Mouse (Mus musculus) ovary, adult 10 weeks (tissue): ENCODE measurements around the gene Ms4a7. TPM values are rescaled to one million over a fixed set of nuclear protein-coding genes. Genes with fewer than 3 reads are reported as not detected.

Experiments
- polyA plus RNA-seq: library from polyadenylated mRNA; stranded (reverse); fragments of 350-450 nt; fragmentation: Illumina TruSeq; extraction: RNeasy Lipid Tissue Mini Kit (QIAGEN cat#74804); gene quantifications from one replicate; pipeline ENCODE4 v1.2.3, GENCODE M21; 2014

Gene Ms4a7
- polyA plus RNA-seq: 25.3 TPM

DNA sequence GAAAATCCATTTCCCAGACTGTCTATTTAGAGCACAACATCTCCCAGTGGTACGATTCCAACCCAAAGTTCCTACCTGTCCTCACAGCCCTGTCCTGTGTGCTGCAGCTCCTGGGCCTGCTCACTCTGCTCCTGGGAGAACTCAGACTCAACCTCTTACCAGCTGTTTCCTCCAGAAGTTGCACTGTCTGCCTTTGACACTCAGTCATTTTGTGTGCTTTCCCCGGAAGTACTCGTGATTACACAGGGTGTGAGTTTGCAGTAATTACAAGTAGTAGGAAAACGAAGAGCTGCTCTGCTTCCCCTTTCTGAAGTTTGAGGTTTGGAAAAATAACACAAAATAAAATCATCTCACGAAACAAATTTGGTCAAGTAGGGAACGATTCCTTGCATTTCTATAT, at the start of gene Ms4a7:
TSS of gene Ms4a7 (minus strand) at position 215 of the 400 bp plus-strand sequence.

DNA sequence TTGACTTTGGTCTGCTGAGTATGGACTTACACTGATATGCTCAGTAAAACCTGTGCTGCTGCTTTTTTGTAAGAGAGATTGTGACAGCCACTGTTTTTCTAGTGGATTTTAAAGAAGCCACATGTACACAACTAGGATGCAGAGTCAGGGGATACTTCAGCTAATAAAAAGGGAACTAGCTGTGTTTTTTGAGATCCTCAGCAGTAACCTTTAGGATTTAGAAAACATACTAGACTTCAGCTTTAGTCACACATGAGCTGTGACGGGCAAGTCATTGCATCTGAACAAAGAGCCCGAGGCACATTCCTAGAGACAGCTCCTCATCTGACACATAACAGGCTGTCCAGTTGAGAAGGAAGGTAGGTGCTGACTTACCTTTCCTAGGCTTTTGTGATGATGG, 39.3 kb upstream of the Ms4a7 start, which contains the start of gene Ms4a4a:
TSS of gene Ms4a4a (plus strand) at position 251 of the 400 bp plus-strand sequence.

DNA sequence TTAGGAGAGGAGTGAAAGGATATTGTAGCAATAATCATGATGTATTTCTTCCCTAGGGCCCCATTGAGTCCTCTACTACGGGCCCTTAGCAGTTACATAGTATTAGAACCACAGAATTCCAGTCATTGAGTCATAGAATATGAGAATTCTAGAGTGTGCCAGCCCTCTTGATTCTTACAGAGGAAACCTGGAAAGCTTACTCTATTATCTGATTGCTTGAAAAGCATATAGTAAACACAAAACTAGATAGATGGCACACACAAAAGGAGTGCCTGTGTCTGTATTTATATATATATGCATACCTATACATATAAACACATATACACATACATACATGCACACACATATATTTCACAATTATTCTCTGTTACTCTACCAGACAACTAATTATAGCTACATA, 21.6 kb downstream of the Ms4a7 start, which contains the start of gene Ms4a14:
TSS of gene Ms4a14 (minus strand) at position 101 of the 400 bp plus-strand sequence.

DNA sequence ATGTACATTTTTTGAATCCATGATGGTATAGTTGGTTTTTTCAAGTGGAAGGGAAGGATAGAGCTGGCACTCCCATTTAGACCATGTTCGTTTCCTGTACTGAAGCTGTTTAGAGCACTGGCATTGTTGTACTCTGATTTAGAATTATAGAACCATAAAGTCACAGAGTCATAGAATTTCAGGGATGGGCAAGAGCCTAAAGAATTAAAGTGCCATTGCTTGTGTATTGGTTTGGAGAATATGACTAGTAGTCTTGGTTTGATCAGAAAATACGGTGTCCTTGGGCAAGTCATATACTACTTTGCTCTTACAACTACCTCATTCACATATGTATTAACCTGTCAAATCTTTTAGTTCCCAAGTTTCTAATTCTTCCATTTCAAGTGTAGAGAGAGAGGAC, 52.2 kb downstream of the Ms4a7 start, which contains the start of gene Ms4a5:
TSS of gene Ms4a5 (minus strand) at position 101 of the 400 bp plus-strand sequence.

Other genes with a start within 250 kb of the Ms4a7 start
- gene 1700017D01Rik, start 205.3 kb downstream of the Ms4a7 start, polyA plus RNA-seq: not detected
- not detected for gene 1700025F22Rik, start 170.8 kb downstream of the Ms4a7 start, polyA plus RNA-seq
- gene Ms4a13, start 139.4 kb downstream of the Ms4a7 start, polyA plus RNA-seq: not detected
- not detected for gene Ms4a12, start 103.7 kb downstream of the Ms4a7 start, polyA plus RNA-seq
- gene Ms4a1, start 69.9 kb downstream of the Ms4a7 start, polyA plus RNA-seq: 6.0 TPM
- not detected for gene Ms4a5, start 52.3 kb downstream of the Ms4a7 start, polyA plus RNA-seq
- gene Ms4a14, start 21.7 kb downstream of the Ms4a7 start, polyA plus RNA-seq: 3.0 TPM
- gene Ms4a4a, start 39.4 kb upstream of the Ms4a7 start, polyA plus RNA-seq: 5.2 TPM
- gene Ms4a4c, start 68.6 kb upstream of the Ms4a7 start, polyA plus RNA-seq: 2.4 TPM
- 5.8 TPM for gene Ms4a4b, start 107.4 kb upstream of the Ms4a7 start, polyA plus RNA-seq
- gene Ms4a6c, start 133.2 kb upstream of the Ms4a7 start, polyA plus RNA-seq: 28.5 TPM
- 0.51 TPM for gene Gm8369, start 149.8 kb upstream of the Ms4a7 start, polyA plus RNA-seq
- 9.6 TPM for gene Ms4a6b, start 180.4 kb upstream of the Ms4a7 start, polyA plus RNA-seq
- gene Ms4a4d, start 200.7 kb upstream of the Ms4a7 start, polyA plus RNA-seq: 60.8 TPM